Mouse (Mus musculus): ENCODE measurements around the gene Vti1a. TPM values are rescaled to one million over a fixed set of nuclear protein-coding genes. Genes with fewer than 3 reads are reported as not detected.
A peak's percentile ranks its signal among the peaks of the same experiment; 100 is the strongest.

Vti1a gene
- polyA plus RNA-seq, 1 experiment from 2014 or later, result 22.8 TPM

- DNase-seq (ENCODE audit: low spot score) (no peak), ATAC-seq (no peak)
- 80% methylated on average over 6 of the region's 6 CpGs for WGBS
- H3K4me1 ChIP-seq (ENCODE audit: control insufficient read depth, insufficient read depth, low read length), result no peaks in the 10 kb centered on the region
- no peaks in the 10 kb centered on the region for H3K27me3 ChIP-seq (replicated peaks; ENCODE audit: control insufficient read depth, insufficient read depth, low read length)
- no peak overlapping the region for H3K4me3 ChIP-seq (ENCODE audit: low read depth, low read length)
- H3K27ac ChIP-seq (ENCODE audit: low read depth, low read length), result no peak overlapping the region
- no peaks in the 10 kb centered on the region for H3K9me3 ChIP-seq (replicated peaks; ENCODE audit: control insufficient read depth, low read length)
- H3K36me3 ChIP-seq (ENCODE audit: control insufficient read depth, insufficient read depth, low read length), result 0 out of 2 replicates have a peak, but pooled peaks cover 4% of the 10 kb centered on the region
- no peak overlapping the region for H3K9ac ChIP-seq (ENCODE audit: low read length)
- H3K4me2 ChIP-seq (ENCODE audit: low read length), result no peak overlapping the region
Measured at GRCm38 (mm10) chr19:55340521-55340920, 24.4 kb downstream of the Vti1a start.

GRCm38 (mm10) chr19:55341377-55341776 lies 25.3 kb downstream of the Vti1a start:
- H3K4me3 ChIP-seq (ENCODE audit: low read depth, low read length), result no peak overlapping the region
- ATAC-seq (no peak), DNase-seq (ENCODE audit: low spot score) (peak; percentile 35)
- no peak overlapping the region for H3K9ac ChIP-seq (ENCODE audit: low read length)
- no peaks in the 10 kb centered on the region for H3K4me1 ChIP-seq (ENCODE audit: control insufficient read depth, insufficient read depth, low read length)
- 80% methylated on average over 3 of the region's 3 CpGs for WGBS
- no peak overlapping the region for H3K4me2 ChIP-seq (ENCODE audit: low read length)
- no peaks in the 10 kb centered on the region for H3K9me3 ChIP-seq (replicated peaks; ENCODE audit: control insufficient read depth, low read length)
- no peaks in the 10 kb centered on the region for H3K27me3 ChIP-seq (replicated peaks; ENCODE audit: control insufficient read depth, insufficient read depth, low read length)
- no peak overlapping the region for H3K27ac ChIP-seq (ENCODE audit: low read depth, low read length)
- H3K36me3 ChIP-seq (ENCODE audit: control insufficient read depth, insufficient read depth, low read length), result 0 out of 2 replicates have a peak, but pooled peaks cover 4% of the 10 kb centered on the region

GRCm38 (mm10) chr19:55342423-55342822 lies 26.3 kb downstream of the Vti1a start:
- Histone ChIP-seq H3K4me2 (ENCODE audit: low read length) (no peak overlapping the region), H3K4me1 (ENCODE audit: control insufficient read depth, insufficient read depth, low read length) (no peaks in the 10 kb centered on the region), H3K36me3 (ENCODE audit: control insufficient read depth, insufficient read depth, low read length) (0 out of 2 replicates have a peak, but pooled peaks cover 4% of the 10 kb centered on the region), H3K9me3 (replicated peaks; ENCODE audit: control insufficient read depth, low read length) (no peaks in the 10 kb centered on the region), H3K4me3 (ENCODE audit: low read depth, low read length) (no peak overlapping the region), H3K27ac (ENCODE audit: low read depth, low read length) (no peak overlapping the region), H3K9ac (ENCODE audit: low read length) (no peak overlapping the region), H3K27me3 (replicated peaks; ENCODE audit: control insufficient read depth, insufficient read depth, low read length) (no peaks in the 10 kb centered on the region)
- 88% methylated on average over 7 of the region's 7 CpGs for WGBS
- no peak for ATAC-seq
- no peak for DNase-seq (ENCODE audit: low spot score)

GRCm38 (mm10) chr19:55343274-55343673 lies 27.2 kb downstream of the Vti1a start:
- no peak for DNase-seq (ENCODE audit: low spot score)
- H3K4me1 ChIP-seq (ENCODE audit: control insufficient read depth, insufficient read depth, low read length), result no peaks in the 10 kb centered on the region
- ATAC-seq, result no peak

GRCm38 (mm10) chr19:55348187-55348586 lies 32.1 kb downstream of the Vti1a start:
- 88% methylated on average over 3 of the region's 3 CpGs for WGBS
- no peak for ATAC-seq
- Histone ChIP-seq H3K36me3 (ENCODE audit: control insufficient read depth, insufficient read depth, low read length) (no peaks in the 10 kb centered on the region), H3K27me3 (replicated peaks; ENCODE audit: control insufficient read depth, insufficient read depth, low read length) (no peaks in the 10 kb centered on the region), H3K4me1 (ENCODE audit: control insufficient read depth, insufficient read depth, low read length) (no peaks in the 10 kb centered on the region), H3K27ac (ENCODE audit: low read depth, low read length) (no peak overlapping the region), H3K9me3 (replicated peaks; ENCODE audit: control insufficient read depth, low read length) (no peaks in the 10 kb centered on the region), H3K4me3 (ENCODE audit: low read depth, low read length) (no peak overlapping the region), H3K4me2 (ENCODE audit: low read length) (no peak overlapping the region), H3K9ac (ENCODE audit: low read length) (no peak overlapping the region)
- no peak for DNase-seq (ENCODE audit: low spot score)

More at GRCm38 (mm10) chr19:55343274-55343673, 27.2 kb downstream of the Vti1a start:
- H3K27ac ChIP-seq (ENCODE audit: low read depth, low read length), result no peak overlapping the region
- 0 out of 2 replicates have a peak, but pooled peaks cover 4% of the 10 kb centered on the region for H3K36me3 ChIP-seq (ENCODE audit: control insufficient read depth, insufficient read depth, low read length)
- WGBS, result 90% methylated on average over 9 of the region's 9 CpGs
- no peak overlapping the region for H3K4me2 ChIP-seq (ENCODE audit: low read length)
- H3K9me3 ChIP-seq (replicated peaks; ENCODE audit: control insufficient read depth, low read length), result no peaks in the 10 kb centered on the region
- no peak overlapping the region for H3K9ac ChIP-seq (ENCODE audit: low read length)
- no peak overlapping the region for H3K4me3 ChIP-seq (ENCODE audit: low read depth, low read length)
- no peaks in the 10 kb centered on the region for H3K27me3 ChIP-seq (replicated peaks; ENCODE audit: control insufficient read depth, insufficient read depth, low read length)

- peak; percentile 63 for DNase-seq (ENCODE audit: low spot score)
- Histone ChIP-seq H3K27ac (ENCODE audit: low read depth, low read length) (no peak overlapping the region), H3K36me3 (ENCODE audit: control insufficient read depth, insufficient read depth, low read length) (no peaks in the 10 kb centered on the region), H3K27me3 (replicated peaks; ENCODE audit: control insufficient read depth, insufficient read depth, low read length) (no peaks in the 10 kb centered on the region), H3K4me2 (ENCODE audit: low read length) (no peak overlapping the region), H3K9me3 (replicated peaks; ENCODE audit: control insufficient read depth, low read length) (no peaks in the 10 kb centered on the region), H3K9ac (ENCODE audit: low read length) (no peak overlapping the region), H3K4me3 (ENCODE audit: low read depth, low read length) (no peak overlapping the region), H3K4me1 (ENCODE audit: control insufficient read depth, insufficient read depth, low read length) (no peaks in the 10 kb centered on the region)
- ATAC-seq, result peak; percentile 32; the same call in 1 of the 2 replicates
- WGBS, result 76% methylated on average over 9 of the region's 9 CpGs
Measured at GRCm38 (mm10) chr19:55350673-55351378, 34.7 kb downstream of the Vti1a start.

- H3K4me2 ChIP-seq (ENCODE audit: low read length), result no peak overlapping the region
- no peak overlapping the region for H3K4me3 ChIP-seq (ENCODE audit: low read depth, low read length)
- DNase-seq (ENCODE audit: low spot score) (no peak), ATAC-seq (no peak)
- no peaks in the 10 kb centered on the region for H3K36me3 ChIP-seq (ENCODE audit: control insufficient read depth, insufficient read depth, low read length)
- no peaks in the 10 kb centered on the region for H3K9me3 ChIP-seq (replicated peaks; ENCODE audit: control insufficient read depth, low read length)
- no peaks in the 10 kb centered on the region for H3K4me1 ChIP-seq (ENCODE audit: control insufficient read depth, insufficient read depth, low read length)
- H3K9ac ChIP-seq (ENCODE audit: low read length), result no peak overlapping the region
- WGBS, result 96% methylated on average over 9 of the region's 9 CpGs
- H3K27ac ChIP-seq (ENCODE audit: low read depth, low read length), result no peak overlapping the region
- H3K27me3 ChIP-seq (replicated peaks; ENCODE audit: control insufficient read depth, insufficient read depth, low read length), result no peaks in the 10 kb centered on the region
Measured at GRCm38 (mm10) chr19:55362606-55363005, 46.5 kb downstream of the Vti1a start.

GRCm38 (mm10) chr19:55369691-55370090 lies 53.6 kb downstream of the Vti1a start:
- peak; percentile 59 for DNase-seq (ENCODE audit: low spot score)
- H3K27me3 ChIP-seq (replicated peaks; ENCODE audit: control insufficient read depth, insufficient read depth, low read length), result no peaks in the 10 kb centered on the region
- H3K9me3 ChIP-seq (replicated peaks; ENCODE audit: control insufficient read depth, low read length), result no peaks in the 10 kb centered on the region
- WGBS, result 27% methylated on average over 3 of the region's 3 CpGs
- H3K4me1 ChIP-seq (ENCODE audit: control insufficient read depth, insufficient read depth, low read length), result peaks cover 3% of the 10 kb centered on the region; the same call in 1 of the 2 replicates
- no peak overlapping the region for H3K27ac ChIP-seq (ENCODE audit: low read depth, low read length)
- H3K9ac ChIP-seq (ENCODE audit: low read length), result no peak overlapping the region
- no peaks in the 10 kb centered on the region for H3K36me3 ChIP-seq (ENCODE audit: control insufficient read depth, insufficient read depth, low read length)
- no peak overlapping the region for H3K4me3 ChIP-seq (ENCODE audit: low read depth, low read length)
- ATAC-seq, result no peak
- no peak overlapping the region for H3K4me2 ChIP-seq (ENCODE audit: low read length)

- Histone ChIP-seq H3K4me3 (ENCODE audit: low read depth, low read length) (no peak overlapping the region), H3K36me3 (ENCODE audit: control insufficient read depth, insufficient read depth, low read length) (no peaks in the 10 kb centered on the region), H3K27me3 (replicated peaks; ENCODE audit: control insufficient read depth, insufficient read depth, low read length) (peaks cover 3% of the 10 kb centered on the region; the same call in 1 of the 2 replicates), H3K27ac (ENCODE audit: low read depth, low read length) (no peak overlapping the region), H3K9me3 (replicated peaks; ENCODE audit: control insufficient read depth, low read length) (no peaks in the 10 kb centered on the region), H3K4me1 (ENCODE audit: control insufficient read depth, insufficient read depth, low read length) (peaks cover 10% of the 10 kb centered on the region), H3K9ac (ENCODE audit: low read length) (no peak overlapping the region), H3K4me2 (ENCODE audit: low read length) (no peak overlapping the region)
- 6% methylated on average over 6 of the region's 6 CpGs for WGBS
- DNase-seq (ENCODE audit: low spot score) (peak; percentile 84), ATAC-seq (peak; percentile 80)
Measured at GRCm38 (mm10) chr19:55376331-55376730, 60.2 kb downstream of the Vti1a start.
